Mouse (Mus musculus) lung, postnatal 25 days (tissue): Measurements from ENCODE around the gene Zfp583.
"Not testable (repeated sequence)": the region's sequence is repeated elsewhere in the genome, so short reads cannot be mapped to it uniquely, and the experiment has no call there.

ENCODE experiments used
- DNase-seq: peaks from one replicate; pipeline ENCODE4 v3.0.0; 2022; ENCODE audit warnings: low spot score

Zfp583 gene

GRCm38 (mm10) chr7:6331233-6331956, at the start of gene Zfp583:
Zfp583 (minus strand) TSS chr7:6331285.
- peak; percentile 87 for DNase-seq

GRCm38 (mm10) chr7:6378441-6378840, 47.4 kb upstream of the Zfp583 start:
- no peak for DNase-seq

- no peak for DNase-seq
Measured at GRCm38 (mm10) chr7:6372993-6373392, 41.9 kb upstream of the Zfp583 start.

GRCm38 (mm10) chr7:6369460-6369859, 38.4 kb upstream of the Zfp583 start:
- no peak for DNase-seq

- not testable (repeated sequence) for DNase-seq
Measured at GRCm38 (mm10) chr7:6368146-6368545, 37.1 kb upstream of the Zfp583 start.

- DNase-seq, result no peak
Measured at GRCm38 (mm10) chr7:6367185-6367584, 36.1 kb upstream of the Zfp583 start.

GRCm38 (mm10) chr7:6364761-6365160, 33.7 kb upstream of the Zfp583 start:
- no peak for DNase-seq

GRCm38 (mm10) chr7:6363047-6363488, 32.0 kb upstream of the Zfp583 start, which contains the start of gene Zfp78:
Zfp78 (plus strand) TSS chr7:6363280.
- DNase-seq, result peak; percentile 88

GRCm38 (mm10) chr7:6362268-6363046, 31.4 kb upstream of the Zfp583 start:
- DNase-seq, result peak; percentile 99

- DNase-seq, result no peak
Measured at GRCm38 (mm10) chr7:6361756-6362155, 30.7 kb upstream of the Zfp583 start.

- no peak for DNase-seq
Measured at GRCm38 (mm10) chr7:6360477-6361060, 29.5 kb upstream of the Zfp583 start.

GRCm38 (mm10) chr7:6358937-6359590, 28.0 kb upstream of the Zfp583 start:
- peak; percentile 50 for DNase-seq

- DNase-seq, result no peak
Measured at GRCm38 (mm10) chr7:6358121-6358520, 27.0 kb upstream of the Zfp583 start.

- DNase-seq, result no peak
Measured at GRCm38 (mm10) chr7:6344124-6344523, 13.0 kb upstream of the Zfp583 start.

GRCm38 (mm10) chr7:6343501-6344071, 12.5 kb upstream of the Zfp583 start, which contains the start of gene Gm3854:
Gm3854 (plus strand) TSS chr7:6343759.
- peak; percentile 21 for DNase-seq

- DNase-seq, result no peak
Measured at GRCm38 (mm10) chr7:6339865-6340264, 8.8 kb upstream of the Zfp583 start.

- DNase-seq, result no peak
Measured at GRCm38 (mm10) chr7:6330458-6331232, 440 bp downstream of the Zfp583 start.

- not testable (repeated sequence) for DNase-seq
Measured at GRCm38 (mm10) chr7:6300796-6301195, 30.3 kb downstream of the Zfp583 start.

- DNase-seq, result not testable (repeated sequence)
Measured at GRCm38 (mm10) chr7:6291121-6291520, 40.0 kb downstream of the Zfp583 start.

GRCm38 (mm10) chr7:6286921-6287531, 44.1 kb downstream of the Zfp583 start:
- DNase-seq, result no peak
